Mouse (Mus musculus) neutrophil, adult 83 days (primary cell): ENCODE results near the gene Nfil3. TPM values are rescaled to one million over a fixed set of nuclear protein-coding genes. Genes with fewer than 3 reads are reported as not detected.

ENCODE experiments used
- total RNA-seq, 2 experiments: library from RNA; stranded (reverse); gene quantifications; one replicate each; pipeline ENCODE4 v1.2.4; 2023

The Nfil3 gene
- total RNA-seq = 10 to 100 TPM; 61.8 to 70.8 TPM

DNA sequence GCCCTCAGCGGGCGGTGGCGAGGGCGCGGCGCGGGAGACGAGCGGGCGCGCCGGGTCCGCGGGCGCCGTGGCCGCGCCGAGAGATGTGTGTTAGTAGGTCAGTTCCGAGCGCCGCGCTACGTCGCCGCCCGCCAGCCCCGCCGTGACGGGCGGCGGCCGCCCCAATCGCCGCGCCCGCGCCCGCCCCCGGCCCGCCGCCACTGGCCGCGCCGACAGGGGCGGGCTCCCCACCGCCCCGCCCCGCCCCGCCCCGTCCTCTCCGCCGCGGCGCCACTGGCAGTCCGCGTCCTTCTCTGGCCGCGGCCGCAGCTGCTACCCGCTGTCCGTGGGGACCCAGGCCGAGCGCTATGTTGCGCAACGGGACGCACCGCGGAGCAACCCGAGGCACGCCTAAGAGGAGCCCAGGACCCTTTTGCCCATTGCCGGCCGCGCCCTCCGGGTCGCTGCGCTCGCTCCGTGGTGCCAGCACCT is at the start of gene Nfil3:
Gene Nfil3 (minus strand): TSS at position 123 of the 471 bp plus-strand sequence.

DNA sequence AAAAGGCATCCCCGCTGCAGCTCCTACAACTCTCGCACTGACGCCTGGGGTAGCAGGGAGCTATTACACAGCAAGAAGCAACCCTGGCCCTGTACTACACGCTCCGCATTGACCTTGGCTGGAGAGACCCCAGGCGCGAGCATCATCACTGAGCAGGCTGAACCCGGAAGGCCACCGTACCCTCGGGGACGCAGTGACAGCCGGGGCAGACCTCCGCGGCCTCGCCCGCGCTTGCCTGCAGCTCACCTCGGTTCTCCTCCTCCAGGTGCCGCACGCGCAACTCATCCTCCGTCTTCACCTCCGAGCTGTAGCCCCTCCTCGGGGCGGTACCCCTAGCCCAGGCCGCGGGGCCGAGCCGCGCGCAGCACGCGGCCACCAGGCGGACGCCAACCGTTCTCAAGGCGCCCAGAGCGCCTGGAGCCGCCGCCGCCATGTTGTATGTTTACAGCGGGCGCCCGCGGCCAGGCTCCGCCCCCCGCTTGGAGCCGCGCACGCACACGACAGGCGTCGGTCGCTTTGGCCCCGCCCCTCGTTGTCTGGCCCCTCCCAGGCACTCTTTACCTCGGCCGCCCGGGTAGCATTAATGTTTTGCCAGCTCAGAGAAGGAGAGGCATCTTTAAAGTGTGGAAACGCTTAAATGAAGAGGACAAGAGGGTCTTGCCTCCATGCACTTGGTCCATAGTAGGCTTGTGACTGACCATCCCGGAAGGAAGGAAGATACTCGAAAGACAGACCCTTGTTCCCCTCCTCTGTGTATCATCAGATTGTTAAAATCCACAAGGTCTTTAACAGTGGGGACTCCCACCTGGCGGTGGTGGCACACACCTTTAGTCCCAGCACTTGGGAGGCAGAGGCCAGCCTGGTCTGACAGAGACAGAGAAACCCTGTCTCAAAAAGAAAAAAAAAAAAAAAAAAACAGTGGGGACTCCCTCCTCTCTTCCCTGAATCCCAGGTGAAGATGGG is 51.4 kb downstream of the Nfil3 start, which contains the start of gene Auh:
Gene Auh (minus strand): TSS at position 473 of the 963 bp plus-strand sequence.

Other genes with a start within 250 kb of the Nfil3 start
- gene Auh, start 51.4 kb downstream of the Nfil3 start, total RNA-seq = 10 to 100 TPM; 35.6 to 44.9 TPM